Mouse (Mus musculus) embryonic facial prominence, embryonic 13.5 days (tissue): ENCODE results near the gene Pip4k2b. TPM values are rescaled to one million over a fixed set of nuclear protein-coding genes. Genes with fewer than 3 reads are reported as not detected.

Experiments
- ATAC-seq: fragments of 200-750 bp; cut with Nextera tagmentation; 2 replicates; pipeline ENCODE4 v1.8.0; 2017; ENCODE audit warnings: low read depth; ENCODE audit not compliant: insufficient number of reproducible peaks, insufficient read depth, low FRiP score, low TSS enrichment
- H3K27ac ChIP-seq: fragments of 300-500 bp; sonication (generic); 2 replicates; pipeline ENCODE4 v1.5.1; 2015; ENCODE audit warnings: moderate library complexity, mild to moderate bottlenecking, inconsistent platforms
- H3K27me3 ChIP-seq: fragments of 300-500 bp; sonication (generic); 2 replicates; pipeline ENCODE4 v1.6.1; 2015; ENCODE audit warnings: mild to moderate bottlenecking, inconsistent platforms
- H3K36me3 ChIP-seq: fragments of 300-500 bp; sonication (generic); 2 replicates; pipeline ENCODE4 v1.6.1; 2015; ENCODE audit warnings: mild to moderate bottlenecking, inconsistent platforms
- H3K4me1 ChIP-seq: fragments of 300-500 bp; sonication (generic); 2 replicates; pipeline ENCODE4 v1.6.1; 2015; ENCODE audit warnings: inconsistent platforms
- H3K4me2 ChIP-seq: fragments of 300-500 bp; sonication (generic); 2 replicates; pipeline ENCODE4 v1.6.1; 2015; ENCODE audit warnings: moderate library complexity, mild to moderate bottlenecking, inconsistent platforms
- H3K4me3 ChIP-seq: fragments of 300-500 bp; sonication (generic); 2 replicates; pipeline ENCODE4 v1.5.1; 2015; ENCODE audit warnings: mild to moderate bottlenecking, inconsistent platforms
- H3K9ac ChIP-seq: fragments of 300-500 bp; sonication (generic); 2 replicates; pipeline ENCODE4 v1.6.1; 2015; ENCODE audit warnings: mild to moderate bottlenecking, inconsistent platforms
- H3K9me3 ChIP-seq: fragments of 300-500 bp; sonication (generic); 2 replicates; pipeline ENCODE4 v1.6.1; 2016; ENCODE audit warnings: inconsistent platforms
- WGBS: fragments of 180-500 bp; shearing (Covaris S2); methylation state at CpG from one replicate; pipeline ENCODE4 v1.1.7; 2015; ENCODE audit warnings: mixed read lengths; 5-methylcytosine and 5-hydroxymethylcytosine counted together
- microRNA-seq: library from miRNA; unstranded; fragments of <30 nt; microRNA quantifications from one replicate; pipeline ENCODE4, GENCODE M21; 2016
- polyA plus RNA-seq: library from polyadenylated mRNA; unstranded; fragments of >200 nt; fragmentation: Nextera tagmentation; extraction: Ambion mirVana; gene quantifications from 2 replicates; pipeline ENCODE4 v1.2.1, GENCODE M21; 2015

Pip4k2b gene
- polyA plus RNA-seq, 1 experiment from 2014 or later, result 3.1 TPM

- ATAC-seq, result no peak
- Histone ChIP-seq H3K27me3 (no peaks in the 10 kb centered on the region), H3K27ac (peak overlapping the region; percentile 66), H3K9ac (0 out of 2 replicates have a peak overlapping the region, but pooled peaks have one; percentile 36), H3K36me3 (peaks cover 99% of the 10 kb centered on the region), H3K9me3 (no peaks in the 10 kb centered on the region), H3K4me2 (no peak overlapping the region), H3K4me1 (peaks cover 29% of the 10 kb centered on the region), H3K4me3 (no peak overlapping the region)
- 34% methylated on average over 2 of the region's 2 CpGs for WGBS
Measured at GRCm38 (mm10) chr11:97671177-97671527, 73.4 kb downstream of the Pip4k2b start.

DNA sequence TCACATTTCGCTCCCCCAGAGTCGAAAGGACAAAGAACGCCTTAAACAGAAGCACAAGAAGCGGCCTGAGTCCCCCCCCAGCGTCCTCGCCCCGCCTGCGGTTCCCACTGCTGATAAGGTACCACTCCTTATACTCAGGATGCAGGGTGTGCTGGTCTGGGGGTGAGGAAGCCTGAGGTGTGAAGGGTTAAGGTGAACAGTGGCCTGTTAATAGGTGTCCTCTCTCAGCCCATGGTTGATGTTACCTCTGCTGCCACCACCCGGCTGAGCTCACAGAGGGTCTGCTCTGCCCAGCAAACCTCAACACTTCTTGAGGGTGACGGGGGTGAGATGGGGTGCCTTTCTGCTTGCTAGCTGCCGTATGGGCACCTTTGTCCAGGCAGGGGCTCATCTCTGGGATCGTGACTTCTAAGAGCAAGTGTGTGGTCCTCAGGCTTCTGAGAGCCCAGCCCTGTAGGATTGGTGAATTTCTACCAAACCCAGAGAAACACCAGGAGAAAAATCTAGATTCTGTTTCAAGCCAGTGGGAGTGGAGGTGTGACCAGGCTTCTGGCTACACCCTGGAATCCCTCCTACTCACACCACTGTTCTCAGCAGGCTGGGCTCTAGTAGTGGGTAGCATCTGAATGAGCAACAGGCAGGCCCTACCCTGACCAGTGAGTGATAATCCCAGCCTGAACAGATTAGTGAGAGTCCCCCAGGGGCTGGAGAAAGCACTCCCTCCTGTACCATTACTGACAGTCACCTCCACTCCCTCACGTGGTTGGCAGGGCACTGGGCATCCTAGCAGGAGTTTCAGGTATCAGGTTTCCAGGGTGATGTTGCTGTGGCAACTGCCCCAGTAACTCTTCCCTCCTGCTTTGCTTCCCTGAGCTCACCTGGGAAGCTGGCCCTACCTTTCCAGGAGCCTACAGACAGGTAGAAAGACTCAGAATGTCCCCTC lies 74.0 kb downstream of the Pip4k2b start:
- ATAC-seq, result no peak
- Histone ChIP-seq H3K9me3 (no peaks in the 10 kb centered on the region), H3K4me3 (no peak overlapping the region), H3K27ac (peak overlapping the region; percentile 66), H3K36me3 (peaks cover 99% of the 10 kb centered on the region), H3K4me2 (no peak overlapping the region), H3K9ac (0 out of 2 replicates have a peak overlapping the region, but pooled peaks have one; percentile 36), H3K4me1 (peaks cover 29% of the 10 kb centered on the region), H3K27me3 (no peaks in the 10 kb centered on the region)
- WGBS, result 56% methylated on average over 13 of the region's 13 CpGs

DNA sequence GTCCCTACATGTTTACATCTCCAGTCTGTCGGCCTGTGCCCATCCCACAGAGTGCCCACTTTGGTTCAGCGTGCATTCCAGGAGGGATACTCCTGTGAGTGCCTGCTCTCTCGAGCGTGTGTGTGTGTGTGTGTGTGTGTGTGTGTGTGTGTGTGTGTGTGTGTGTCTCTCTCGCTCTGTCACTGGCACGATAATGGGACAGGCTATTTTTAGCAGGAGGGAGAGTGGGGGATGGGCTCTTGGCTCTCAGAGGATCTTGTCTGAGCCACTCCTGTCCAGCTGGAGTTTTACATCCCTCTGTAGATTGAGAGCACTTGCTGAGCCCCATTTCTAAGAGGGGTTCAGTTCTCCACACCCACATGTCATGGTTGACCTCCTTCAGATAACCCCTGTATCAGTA lies 74.7 kb downstream of the Pip4k2b start:
- no peak overlapping the region for H3K4me2 ChIP-seq
- peak overlapping the region; percentile 37; the same call in 1 of the 2 replicates for H3K9ac ChIP-seq
- H3K27me3 ChIP-seq, result no peaks in the 10 kb centered on the region
- no peak for ATAC-seq
- peaks cover 36% of the 10 kb centered on the region for H3K4me1 ChIP-seq
- peaks cover 96% of the 10 kb centered on the region for H3K36me3 ChIP-seq
- 21% methylated on average over 6 of the region's 6 CpGs for WGBS
- no peak overlapping the region for H3K4me3 ChIP-seq
- H3K27ac ChIP-seq, result peak overlapping the region; percentile 48
- no peaks in the 10 kb centered on the region for H3K9me3 ChIP-seq

DNA sequence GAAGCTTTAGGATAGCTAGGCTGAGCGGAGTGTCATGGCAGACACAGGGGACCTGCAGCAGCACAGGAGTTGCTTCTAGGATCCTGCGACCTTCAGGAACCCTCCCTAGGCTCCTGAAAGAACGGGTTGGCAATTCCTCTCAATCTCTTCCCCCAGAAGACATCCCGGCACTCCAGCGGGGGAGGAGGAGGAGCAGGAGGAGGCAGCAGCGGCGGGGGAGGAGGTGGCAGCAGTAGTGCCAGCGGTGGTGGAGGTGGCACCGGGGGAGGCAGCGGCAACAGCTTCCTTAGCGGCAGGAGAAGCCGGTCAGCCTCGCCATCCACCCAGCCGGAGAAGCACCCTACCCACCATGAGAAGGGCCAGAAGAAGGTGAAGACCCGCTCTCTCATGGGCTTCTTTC lies 75.2 kb downstream of the Pip4k2b start:
- H3K36me3 ChIP-seq, result peaks cover 90% of the 10 kb centered on the region

GRCm38 (mm10) chr11:97668160-97668559 lies 76.3 kb downstream of the Pip4k2b start:
- Histone ChIP-seq H3K27ac (no peak overlapping the region), H3K4me3 (no peak overlapping the region), H3K4me1 (peaks cover 43% of the 10 kb centered on the region), H3K9ac (no peak overlapping the region), H3K9me3 (no peaks in the 10 kb centered on the region), H3K4me2 (no peak overlapping the region), H3K27me3 (no peaks in the 10 kb centered on the region), H3K36me3 (peaks cover 79% of the 10 kb centered on the region)
- no peak for ATAC-seq
- WGBS, result 88% methylated on average over 7 of the region's 7 CpGs

More for the DNA sequence above, 75.2 kb downstream of the Pip4k2b start:
- no peak for ATAC-seq
- peak overlapping the region; percentile 37; the same call in 1 of the 2 replicates for H3K9ac ChIP-seq
- 51% methylated on average over 15 of the region's 15 CpGs for whole genome bisulfite sequencing
- H3K4me2 ChIP-seq, result no peak overlapping the region
- H3K4me1 ChIP-seq, result peaks cover 41% of the 10 kb centered on the region
- no peaks in the 10 kb centered on the region for H3K9me3 ChIP-seq
- no peaks in the 10 kb centered on the region for H3K27me3 ChIP-seq
- no peak overlapping the region for H3K4me3 ChIP-seq
- peak overlapping the region; percentile 22; the same call in 1 of the 2 replicates for H3K27ac ChIP-seq

DNA sequence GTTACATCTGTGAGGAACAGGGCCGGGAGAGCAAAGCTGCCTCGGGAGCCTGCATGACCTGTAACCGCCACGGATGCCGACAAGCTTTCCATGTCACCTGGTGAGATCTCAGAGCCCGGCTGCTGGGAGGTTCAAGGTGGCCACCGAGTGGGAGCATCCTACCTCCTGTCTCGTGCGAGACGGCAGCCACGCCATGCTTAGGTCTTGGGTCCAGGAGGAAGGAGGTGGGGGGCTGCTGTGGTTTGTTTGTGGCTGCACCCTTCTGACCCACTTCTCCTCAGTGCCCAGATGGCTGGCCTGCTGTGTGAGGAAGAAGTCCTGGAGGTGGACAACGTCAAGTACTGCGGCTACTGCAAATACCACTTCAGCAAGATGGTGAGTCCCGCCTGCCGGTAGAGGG lies 77.7 kb downstream of the Pip4k2b start:
- Histone ChIP-seq H3K4me1 (peaks cover 53% of the 10 kb centered on the region), H3K9me3 (no peaks in the 10 kb centered on the region), H3K4me2 (no peak overlapping the region), H3K36me3 (peaks cover 65% of the 10 kb centered on the region), H3K27me3 (peaks cover 7% of the 10 kb centered on the region), H3K4me3 (no peak overlapping the region), H3K27ac (no peak overlapping the region), H3K9ac (no peak overlapping the region)
- ATAC-seq, result no peak
- WGBS, result 84% methylated on average over 15 of the region's 15 CpGs

- no peak overlapping the region for H3K4me2 ChIP-seq
- 92% methylated on average over 7 of the region's 7 CpGs for WGBS
- no peaks in the 10 kb centered on the region for H3K9me3 ChIP-seq
- H3K27me3 ChIP-seq, result peaks cover 12% of the 10 kb centered on the region
- no peak overlapping the region for H3K27ac ChIP-seq
- no peak for ATAC-seq
- no peak overlapping the region for H3K9ac ChIP-seq
- H3K36me3 ChIP-seq, result peaks cover 59% of the 10 kb centered on the region
- H3K4me3 ChIP-seq, result no peak overlapping the region
- peaks cover 58% of the 10 kb centered on the region for H3K4me1 ChIP-seq
Measured at GRCm38 (mm10) chr11:97666221-97666620, 78.3 kb downstream of the Pip4k2b start.

GRCm38 (mm10) chr11:97665431-97665830 lies 79.1 kb downstream of the Pip4k2b start:
- 86% methylated on average over 13 of the region's 13 CpGs for WGBS
- ATAC-seq, result no peak
- peaks cover 52% of the 10 kb centered on the region for H3K36me3 ChIP-seq
- H3K9ac ChIP-seq, result peak overlapping the region; percentile 85; the same call in 1 of the 2 replicates
- H3K4me3 ChIP-seq, result peak overlapping the region; percentile 85; the same call in 1 of the 2 replicates
- peaks cover 20% of the 10 kb centered on the region for H3K27me3 ChIP-seq
- H3K4me1 ChIP-seq, result peaks cover 58% of the 10 kb centered on the region
- H3K9me3 ChIP-seq, result no peaks in the 10 kb centered on the region
- H3K27ac ChIP-seq, result no peak overlapping the region
- H3K4me2 ChIP-seq, result peak overlapping the region; percentile 78; the same call in 1 of the 2 replicates

Small RNAs within 50 kb of the gene (microRNA-seq; reads per million reads assigned to microRNA genes)
- gene Mir6927 (0.55 reads per million), gene Mir8102 (not detected)

Other genes starting within 250 kb of the Pip4k2b start
- gene 4933428G20Rik, start 244.4 kb downstream of the Pip4k2b start, polyA plus RNA-seq, result 1.4 and 1.8 TPM in 2 replicates
- gene Srcin1, start 168.5 kb downstream of the Pip4k2b start, polyA plus RNA-seq, result 0.76 and 1.2 TPM in 2 replicates
- gene Epop, start 115.0 kb downstream of the Pip4k2b start, polyA plus RNA-seq, result 4.3 and 7.2 TPM in 2 replicates
- gene Mllt6, start 81.3 kb downstream of the Pip4k2b start, polyA plus RNA-seq, result 3.1 and 3.3 TPM in 2 replicates
- 12.5 and 13.4 TPM in 2 replicates for gene Cisd3, start 58.9 kb downstream of the Pip4k2b start, polyA plus RNA-seq
- gene Pcgf2, start 44.2 kb downstream of the Pip4k2b start, polyA plus RNA-seq, result 17.2 and 20.9 TPM in 2 replicates
- 443 and 487 TPM in 2 replicates for gene Psmb3, start 41.3 kb downstream of the Pip4k2b start, polyA plus RNA-seq
- 22.5 and 23.3 TPM in 2 replicates for gene Cwc25, start 21.9 kb upstream of the Pip4k2b start, polyA plus RNA-seq
- gene 1700001P01Rik, start 31.2 kb upstream of the Pip4k2b start, polyA plus RNA-seq, result 0.62 and 0.84 TPM in 2 replicates
- gene Rpl23, start 37.7 kb upstream of the Pip4k2b start, polyA plus RNA-seq, result 596 and 632 TPM in 2 replicates
- 122 and 131 TPM in 2 replicates for gene Lasp1, start 54.3 kb upstream of the Pip4k2b start, polyA plus RNA-seq
- gene B230217C12Rik, start 96.1 kb upstream of the Pip4k2b start, polyA plus RNA-seq, result 10.5 and 11.8 TPM in 2 replicates
- 0.66 and 0.84 TPM in 2 replicates for gene Fbxo47, start 139.4 kb upstream of the Pip4k2b start, polyA plus RNA-seq
- gene Plxdc1, start 241.7 kb upstream of the Pip4k2b start, polyA plus RNA-seq, result 0.18 and 0.34 TPM in 2 replicates